Mouse (Mus musculus) embryonic facial prominence, embryonic 13.5 days (tissue): ENCODE results near the gene Ccar1. TPM values are rescaled to one million over a fixed set of nuclear protein-coding genes. Genes with fewer than 3 reads are reported as not detected.
"Not testable (repeated sequence)": the region's sequence is repeated elsewhere in the genome, so short reads cannot be mapped to it uniquely, and the experiment has no call there.

Experiments
- ATAC-seq: fragments of 200-750 bp; cut with Nextera tagmentation; 2 replicates; pipeline ENCODE4 v1.8.0; 2017; ENCODE audit warnings: low read depth; ENCODE audit not compliant: insufficient number of reproducible peaks, insufficient read depth, low FRiP score, low TSS enrichment
- H3K27ac ChIP-seq: fragments of 300-500 bp; sonication (generic); 2 replicates; pipeline ENCODE4 v1.5.1; 2015; ENCODE audit warnings: moderate library complexity, mild to moderate bottlenecking, inconsistent platforms
- H3K27me3 ChIP-seq: fragments of 300-500 bp; sonication (generic); 2 replicates; pipeline ENCODE4 v1.6.1; 2015; ENCODE audit warnings: mild to moderate bottlenecking, inconsistent platforms
- H3K36me3 ChIP-seq: fragments of 300-500 bp; sonication (generic); 2 replicates; pipeline ENCODE4 v1.6.1; 2015; ENCODE audit warnings: mild to moderate bottlenecking, inconsistent platforms
- H3K4me1 ChIP-seq: fragments of 300-500 bp; sonication (generic); 2 replicates; pipeline ENCODE4 v1.6.1; 2015; ENCODE audit warnings: inconsistent platforms
- H3K4me2 ChIP-seq: fragments of 300-500 bp; sonication (generic); 2 replicates; pipeline ENCODE4 v1.6.1; 2015; ENCODE audit warnings: moderate library complexity, mild to moderate bottlenecking, inconsistent platforms
- H3K4me3 ChIP-seq: fragments of 300-500 bp; sonication (generic); 2 replicates; pipeline ENCODE4 v1.5.1; 2015; ENCODE audit warnings: mild to moderate bottlenecking, inconsistent platforms
- H3K9ac ChIP-seq: fragments of 300-500 bp; sonication (generic); 2 replicates; pipeline ENCODE4 v1.6.1; 2015; ENCODE audit warnings: mild to moderate bottlenecking, inconsistent platforms
- H3K9me3 ChIP-seq: fragments of 300-500 bp; sonication (generic); 2 replicates; pipeline ENCODE4 v1.6.1; 2016; ENCODE audit warnings: inconsistent platforms
- WGBS: fragments of 180-500 bp; shearing (Covaris S2); methylation state at CpG from one replicate; pipeline ENCODE4 v1.1.7; 2015; ENCODE audit warnings: mixed read lengths; 5-methylcytosine and 5-hydroxymethylcytosine counted together
- polyA plus RNA-seq: library from polyadenylated mRNA; unstranded; fragments of >200 nt; fragmentation: Nextera tagmentation; extraction: Ambion mirVana; gene quantifications from 2 replicates; pipeline ENCODE4 v1.2.1, GENCODE M21; 2015

Ccar1 gene
- polyA plus RNA-seq, 1 experiment from 2014 or later, result 147 TPM

DNA sequence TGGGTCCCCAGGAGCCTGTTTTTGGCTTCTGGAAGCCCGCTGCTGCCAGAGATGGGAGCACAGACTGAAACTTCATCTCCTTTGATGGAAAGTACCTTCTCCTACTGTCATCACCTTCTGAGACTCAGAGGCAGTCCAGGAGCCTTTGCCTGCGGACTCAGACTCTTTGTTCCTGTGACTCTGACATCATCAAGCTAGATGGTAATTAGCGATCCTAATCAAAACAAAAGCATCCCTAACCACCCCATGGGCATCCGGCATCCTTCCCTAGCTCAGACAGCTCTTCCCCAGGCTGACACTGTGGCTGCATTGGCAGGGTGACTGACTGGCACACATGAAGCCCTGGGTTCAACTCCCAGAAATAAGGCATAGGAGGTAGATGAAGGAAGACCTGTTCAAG lies 69.4 kb downstream of the Ccar1 start:
- WGBS, result 17% methylated on average over 4 of the region's 4 CpGs
- Histone ChIP-seq H3K9me3 (no peaks in the 10 kb centered on the region), H3K27ac (no peak overlapping the region), H3K4me1 (peaks cover 25% of the 10 kb centered on the region), H3K4me3 (no peak overlapping the region), H3K27me3 (peaks cover 18% of the 10 kb centered on the region; the same call in 1 of the 2 replicates), H3K36me3 (no peaks in the 10 kb centered on the region), H3K9ac (no peak overlapping the region), H3K4me2 (no peak overlapping the region)
- no peak for ATAC-seq

DNA sequence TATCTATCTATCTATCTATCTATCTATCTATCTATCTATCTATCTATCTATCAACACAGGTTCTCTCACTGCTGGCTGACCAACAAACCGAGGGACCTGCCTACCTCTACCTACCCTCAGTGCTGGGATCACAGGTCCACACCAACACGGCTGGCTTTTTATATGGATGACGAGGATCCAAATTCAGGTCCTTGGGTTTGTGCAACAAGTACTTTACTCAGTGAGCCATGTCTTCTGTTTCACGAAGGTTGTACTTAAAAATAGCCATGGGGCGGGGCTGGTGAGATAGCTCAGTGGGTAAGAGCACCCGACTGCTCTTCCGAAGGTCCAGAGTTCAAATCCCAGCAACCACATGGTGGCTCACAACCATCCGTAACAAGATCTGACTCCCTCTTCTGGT lies 71.5 kb downstream of the Ccar1 start:
- not testable (repeated sequence) for H3K9me3 ChIP-seq, H3K9ac ChIP-seq, H3K36me3 ChIP-seq, H3K4me2 ChIP-seq, ATAC-seq, H3K4me3 ChIP-seq, H3K27ac ChIP-seq
- WGBS, result 91% methylated on average over 8 of the region's 8 CpGs
- Histone ChIP-seq H3K4me1 (peaks cover 20% of the 10 kb centered on the region), H3K27me3 (peaks cover 14% of the 10 kb centered on the region; the same call in 1 of the 2 replicates)

DNA sequence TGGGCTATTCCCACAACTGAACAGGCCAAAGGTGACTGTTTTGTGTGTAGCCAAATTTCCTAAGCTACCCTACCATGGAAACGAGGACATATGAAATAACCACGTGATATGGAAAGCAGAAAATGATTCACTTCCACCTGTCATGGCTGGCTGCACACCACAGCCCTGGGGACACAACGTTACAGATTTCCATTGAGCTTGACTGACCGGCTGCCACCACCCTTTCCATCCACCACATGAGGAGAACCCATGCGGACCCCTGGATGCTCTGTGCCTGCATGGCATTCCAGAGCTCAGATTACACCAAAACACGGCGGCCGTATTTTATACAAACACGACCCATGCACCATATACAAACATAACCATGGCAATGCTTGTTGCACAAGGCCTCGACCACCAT lies 78.6 kb downstream of the Ccar1 start:
- H3K4me1 ChIP-seq, result no peaks in the 10 kb centered on the region
- no peak overlapping the region for H3K27ac ChIP-seq
- no peak overlapping the region for H3K9ac ChIP-seq
- H3K9me3 ChIP-seq, result no peaks in the 10 kb centered on the region
- WGBS, result 71% methylated on average over 10 of the region's 10 CpGs
- no peak overlapping the region for H3K4me2 ChIP-seq
- ATAC-seq, result no peak
- no peak overlapping the region for H3K4me3 ChIP-seq
- H3K36me3 ChIP-seq, result no peaks in the 10 kb centered on the region
- H3K27me3 ChIP-seq, result no peaks in the 10 kb centered on the region

DNA sequence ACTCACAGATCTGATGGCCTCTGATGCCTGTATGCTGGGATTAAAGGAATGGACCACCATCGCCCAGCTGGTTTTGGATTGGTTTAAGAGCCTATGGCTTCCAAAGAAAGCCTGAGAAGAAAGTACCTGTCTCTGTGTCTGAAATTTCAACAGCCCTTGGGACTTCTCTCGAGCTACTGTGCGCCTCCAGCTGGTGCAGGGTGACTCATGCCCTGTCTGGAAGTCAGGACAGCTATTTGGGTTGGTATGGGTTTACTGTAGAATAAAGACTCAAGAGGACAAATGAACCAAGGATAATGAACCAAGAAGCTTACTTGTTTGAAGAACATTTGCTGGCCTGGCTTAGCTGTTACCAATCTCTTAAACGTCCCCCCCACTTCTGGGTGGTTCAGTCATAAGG lies 88.5 kb downstream of the Ccar1 start:
- no peaks in the 10 kb centered on the region for H3K4me1 ChIP-seq
- no peaks in the 10 kb centered on the region for H3K36me3 ChIP-seq
- no peak overlapping the region for H3K4me3 ChIP-seq
- no peaks in the 10 kb centered on the region for H3K9me3 ChIP-seq
- H3K27ac ChIP-seq, result no peak overlapping the region
- 80% methylated on average over 4 of the region's 4 CpGs for WGBS
- H3K9ac ChIP-seq, result no peak overlapping the region
- ATAC-seq, result no peak
- H3K4me2 ChIP-seq, result no peak overlapping the region
- H3K27me3 ChIP-seq, result no peaks in the 10 kb centered on the region

DNA sequence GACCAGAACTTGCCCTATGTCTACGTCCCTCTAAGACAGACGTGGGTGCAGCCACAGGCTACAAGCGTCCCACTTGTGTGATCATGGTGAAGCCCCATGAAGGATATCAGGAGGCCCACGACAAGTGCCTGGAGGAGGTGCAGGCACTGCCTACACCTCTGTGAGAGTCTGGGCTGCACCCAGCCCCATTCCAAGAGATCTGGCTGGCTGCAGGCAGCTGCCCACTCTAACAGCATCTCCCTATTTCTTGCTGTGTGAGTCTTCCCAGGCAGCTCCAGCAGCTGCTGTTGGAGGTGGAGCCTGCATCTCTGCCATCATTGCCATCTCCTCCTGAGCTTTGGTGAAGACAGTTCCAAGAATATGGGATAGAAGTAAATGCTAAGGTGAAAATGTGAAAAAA lies 89.7 kb downstream of the Ccar1 start:
- ATAC-seq, result no peak
- Histone ChIP-seq H3K4me2 (no peak overlapping the region), H3K36me3 (no peaks in the 10 kb centered on the region), H3K27me3 (no peaks in the 10 kb centered on the region), H3K27ac (no peak overlapping the region), H3K9me3 (no peaks in the 10 kb centered on the region), H3K4me1 (no peaks in the 10 kb centered on the region), H3K4me3 (no peak overlapping the region), H3K9ac (no peak overlapping the region)
- 82% methylated on average over 4 of the region's 4 CpGs for WGBS

Other genes starting within 250 kb of the Ccar1 start
- gene Kif1bp, start 213.8 kb downstream of the Ccar1 start, polyA plus RNA-seq, result 38.5 and 42.4 TPM in 2 replicates
- gene Ddx21, start 190.0 kb downstream of the Ccar1 start, polyA plus RNA-seq, result 24.1 and 26.3 TPM in 2 replicates
- 175 and 178 TPM in 2 replicates for gene Ddx50, start 141.1 kb downstream of the Ccar1 start, polyA plus RNA-seq
- gene Stox1, start 66.2 kb downstream of the Ccar1 start, polyA plus RNA-seq, result 1.6 and 3.1 TPM in 2 replicates
- 26.6 and 30.4 TPM in 2 replicates for gene Tet1, start 116.7 kb upstream of the Ccar1 start, polyA plus RNA-seq
- 11.1 and 11.5 TPM in 2 replicates for gene Slc25a16, start 128.3 kb upstream of the Ccar1 start, polyA plus RNA-seq
- gene Dna2, start 154.7 kb upstream of the Ccar1 start, polyA plus RNA-seq, result 18.7 and 19.4 TPM in 2 replicates
- 35.3 and 42.6 TPM in 2 replicates for gene Rufy2, start 187.9 kb upstream of the Ccar1 start, polyA plus RNA-seq
- gene Hnrnph3, start 231.9 kb upstream of the Ccar1 start, polyA plus RNA-seq, result 138 and 139 TPM in 2 replicates
- gene Pbld2, start 232.0 kb upstream of the Ccar1 start, polyA plus RNA-seq, result 1.0 and 1.1 TPM in 2 replicates